Mouse (Mus musculus) cerebellum, adult 2 months (tissue): ENCODE measurements at regions not wholly inside any gene's neighbourhood (a gene's known extent, or its start where the extent isn't known, plus 50 kb on each side); places are given as distances from the start of the nearest gene placed in this dataset.

ENCODE experiments used
- CTCF ChIP-seq: fragments of 200-500 bp; IDR thresholded peaks from 2 replicates; pipeline ENCODE4 v1.5.1; 2011; ENCODE audit warnings: low read depth, mild to moderate bottlenecking, control low read depth, low read length, moderate library complexity, borderline replicate concordance; ENCODE audit not compliant: insufficient read depth
- POLR2A ChIP-seq: fragments of 200-500 bp; IDR thresholded peaks from 2 replicates; pipeline ENCODE4 v1.6.1; 2011; ENCODE audit warnings: low read length, control low read depth, borderline replicate concordance; ENCODE audit not compliant: insufficient read depth

GRCm38 (mm10) chr16:67698619-67699018 is 77.9 kb upstream of the Cadm2 start:
- TF ChIP-seq CTCF (no peak), POLR2A (no peak)
